Mouse (Mus musculus) CH12.LX (cell line): ENCODE measurements at regions not wholly inside any gene's neighbourhood (a gene's known extent, or its start where the extent isn't known, plus 50 kb on each side); places are given as distances from the start of the nearest gene placed in this dataset.

Source experiments
- DNase-seq: peaks from one replicate; pipeline ENCODE4 v3.0.0-alpha.2; 2013; ENCODE audit errors: extremely low read depth
- H3K27ac ChIP-seq: 2 replicates; pipeline ENCODE4 v1.5.1; 2012; ENCODE audit warnings: low read depth, mild to moderate bottlenecking, control low read depth, moderate library complexity; ENCODE audit not compliant: insufficient read depth
- H3K27me3 ChIP-seq: replicated peaks from 2 replicates; pipeline ENCODE3; 2012; ENCODE audit warnings: inconsistent platforms
- H3K36me3 ChIP-seq, 2 experiments: replicated peaks in 1 of 2; 2 replicates each; pipeline versions ENCODE3 to v1.6.1; 2012; ENCODE audit warnings: inconsistent platforms in 1 of 2, low read length in 1 of 2, mild to moderate bottlenecking in 1 of 2, mixed read lengths in 1 of 2, moderate library complexity in 1 of 2; ENCODE audit not compliant: control insufficient read depth in 1 of 2, insufficient read depth in 1 of 2
- H3K4me1 ChIP-seq, 2 experiments: 2 replicates each; pipeline ENCODE4 v1.6.1; 2012; ENCODE audit warnings: inconsistent platforms in 1 of 2, moderate library complexity in 1 of 2; ENCODE audit not compliant: insufficient read depth in 2 of 2, control insufficient read depth in 1 of 2
- H3K4me2 ChIP-seq: 2 replicates; pipeline ENCODE4 v1.6.1; 2012; ENCODE audit warnings: low read depth, mild to moderate bottlenecking, control low read depth; ENCODE audit not compliant: poor library complexity, insufficient read depth, severe bottlenecking
- H3K4me3 ChIP-seq, 3 experiments: fragments of 150-350 bp in 1 of 3; sonication (generic) in 1 of 3; replicated peaks in 1 of 3; 2 replicates each; pipeline versions ENCODE3 to v1.5.1; 2011 to 2012; ENCODE audit warnings: low read depth in 2 of 3, low read length in 2 of 3, mild to moderate bottlenecking in 2 of 3, moderate library complexity in 2 of 3, control low read depth in 1 of 3, improper control_type of control experiment in 1 of 3, inconsistent platforms in 1 of 3, mixed read lengths in 1 of 3; ENCODE audit not compliant: poor library complexity in 1 of 3
- H3K79me2 ChIP-seq: replicated peaks from 2 replicates; pipeline ENCODE4 v1.6.1; 2012; ENCODE audit warnings: mild to moderate bottlenecking, moderate library complexity; ENCODE audit not compliant: control insufficient read depth, poor library complexity, insufficient read depth, severe bottlenecking; ENCODE audit errors: extremely low read depth
- H3K9ac ChIP-seq: 2 replicates; pipeline ENCODE4 v1.6.1; 2012; ENCODE audit warnings: low read depth, mild to moderate bottlenecking, control low read depth, moderate library complexity; ENCODE audit not compliant: insufficient read depth
- H3K9me3 ChIP-seq: replicated peaks from 2 replicates; pipeline ENCODE3; 2012; ENCODE audit warnings: low read length, inconsistent platforms, mixed read lengths
- BHLHE40 ChIP-seq: IDR thresholded peaks from 2 replicates; pipeline ENCODE4 v1.6.1; 2011; ENCODE audit warnings: mild to moderate bottlenecking, low read depth, low read length, improper control_type of control experiment
- CHD1 ChIP-seq: IDR thresholded peaks from 2 replicates; pipeline ENCODE4 v1.6.1; 2012; ENCODE audit warnings: low read depth, low read length, improper control_type of control experiment, inconsistent platforms
- CHD2 ChIP-seq: IDR thresholded peaks from 2 replicates; pipeline ENCODE4 v1.6.1; 2011; ENCODE audit warnings: low read length, improper control_type of control experiment
- CTCF ChIP-seq, 2 experiments: IDR thresholded peaks in 1 of 2; conservative IDR thresholded peaks in 1 of 2; 2 replicates each; pipeline ENCODE4 v1.5.1; 2011 to 2012; ENCODE audit warnings: low read depth in 2 of 2, low read length in 2 of 2, improper control_type of control experiment in 1 of 2, inconsistent platforms in 1 of 2, mild to moderate bottlenecking in 1 of 2, moderate library complexity in 1 of 2
- E2F4 ChIP-seq: IDR thresholded peaks from 2 replicates; pipeline ENCODE4 v1.6.1; 2011; ENCODE audit warnings: low read depth, low read length, improper control_type of control experiment; ENCODE audit not compliant: insufficient replicate concordance
- ETS1 ChIP-seq: conservative IDR thresholded peaks from 2 replicates; pipeline ENCODE4 v1.6.1; 2012; ENCODE audit warnings: low read depth, mild to moderate bottlenecking, inconsistent platforms, low read length, improper control_type of control experiment, moderate library complexity
- GABPA ChIP-seq: IDR thresholded peaks from 2 replicates; pipeline ENCODE4 v1.6.1; 2012; ENCODE audit warnings: low read depth, low read length, improper control_type of control experiment, inconsistent platforms; ENCODE audit not compliant: insufficient replicate concordance
- HCFC1 ChIP-seq: IDR thresholded peaks from 2 replicates; pipeline ENCODE4 v1.6.1; 2012; ENCODE audit warnings: low read depth, mild to moderate bottlenecking, inconsistent platforms, low read length, improper control_type of control experiment
- IRF4 ChIP-seq: IDR thresholded peaks from 2 replicates; pipeline ENCODE4 v1.6.1; 2014; ENCODE audit warnings: low read depth, mild to moderate bottlenecking, inconsistent platforms, low read length, improper control_type of control experiment
- JUN ChIP-seq: IDR thresholded peaks from 2 replicates; pipeline ENCODE4 v1.6.1; 2011; ENCODE audit warnings: low read depth, mild to moderate bottlenecking, low read length, improper control_type of control experiment, moderate library complexity; ENCODE audit not compliant: insufficient read depth
- JUND ChIP-seq: conservative IDR thresholded peaks from 2 replicates; pipeline ENCODE4 v1.6.1; 2011; ENCODE audit warnings: low read depth, low read length, improper control_type of control experiment
- MAFK ChIP-seq: IDR thresholded peaks from 2 replicates; pipeline ENCODE4 v1.6.1; 2011; ENCODE audit warnings: low read length, improper control_type of control experiment; ENCODE audit not compliant: insufficient replicate concordance
- MAX ChIP-seq: IDR thresholded peaks from 2 replicates; pipeline ENCODE4 v1.6.1; 2011; ENCODE audit warnings: low read length, improper control_type of control experiment
- NRF1 ChIP-seq: IDR thresholded peaks from 2 replicates; pipeline ENCODE4 v1.6.1; 2014; ENCODE audit warnings: low read depth, mild to moderate bottlenecking, inconsistent platforms, low read length, improper control_type of control experiment, moderate library complexity
- PAX5 ChIP-seq: IDR thresholded peaks from 2 replicates; pipeline ENCODE4 v1.6.1; 2012; ENCODE audit warnings: low read length, inconsistent platforms, mixed read lengths
- RAD21 ChIP-seq: IDR thresholded peaks from 2 replicates; pipeline ENCODE4 v1.6.1; 2011; ENCODE audit warnings: low read depth, mild to moderate bottlenecking, low read length, improper control_type of control experiment, moderate library complexity
- SMC3 ChIP-seq: IDR thresholded peaks from 2 replicates; pipeline ENCODE4 v1.6.1; 2011; ENCODE audit warnings: low read depth, low read length, improper control_type of control experiment
- TCF12 ChIP-seq: IDR thresholded peaks from 2 replicates; pipeline ENCODE4 v1.6.1; 2014; ENCODE audit warnings: low read depth, mild to moderate bottlenecking, inconsistent platforms, low read length, improper control_type of control experiment
- ZNF384 ChIP-seq: IDR thresholded peaks from 2 replicates; pipeline ENCODE4 v1.6.1; 2012; ENCODE audit warnings: low read depth, low read length, improper control_type of control experiment, inconsistent platforms
- dilution Hi-C: fragments of 300-500 bp; cut with MboI; formaldehyde crosslinking; loops from 2 replicates; pipeline ENCODE4 v1.14.3; 2020; ENCODE audit warnings: low sequenced_read_pairs; ENCODE audit not compliant: extremely low pct_unique_long_range_greater_than_20kb, extremely low pct_ligation_motif_present
- in situ Hi-C: fragments of 300-500 bp; cut with MboI; formaldehyde crosslinking; loops from 3 replicates; pipeline ENCODE4 v1.14.3; 2019; ENCODE audit warnings: low sequenced_read_pairs, low pct_ligation_motif_present, low pct_unique_long_range_greater_than_20kb, mixed read lengths

DNA sequence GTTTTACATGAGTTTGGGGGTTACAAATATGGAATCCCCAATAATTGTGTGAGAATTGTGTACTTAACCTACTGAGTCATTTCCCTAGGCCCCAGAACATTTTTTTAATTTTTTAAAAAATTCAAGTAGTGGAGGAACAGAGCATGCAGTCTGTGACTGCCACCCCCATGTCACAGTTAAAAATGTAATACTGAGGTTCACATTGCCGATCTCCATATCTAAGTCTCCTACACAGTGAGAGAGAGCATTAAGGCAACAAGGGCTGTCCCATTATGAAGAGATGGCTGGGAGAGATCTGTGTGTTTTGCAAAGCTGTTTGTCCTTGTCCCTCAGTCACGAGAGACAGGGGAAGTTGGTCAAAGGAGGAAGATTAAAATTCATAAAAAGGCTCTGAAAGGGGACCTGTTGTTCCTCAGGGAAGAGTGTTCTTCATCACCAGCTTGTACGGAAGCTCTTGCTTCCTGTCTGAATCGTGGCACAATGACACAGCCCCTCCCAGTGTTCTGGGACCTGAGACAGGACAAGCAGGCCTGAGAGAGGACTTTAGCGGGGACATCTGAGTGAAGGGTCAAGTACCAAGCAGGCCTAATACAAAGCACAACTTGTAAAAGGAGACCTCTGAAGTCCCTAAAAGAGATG lies 93.5 kb downstream of the Maf start:
- Histone ChIP-seq H3K4me2 (no peak overlapping the region), H3K36me3 (no peaks in the 10 kb centered on the region), H3K27me3 (peaks cover 80% of the 10 kb centered on the region), H3K4me1 (no peaks in the 10 kb centered on the region), H3K9ac (no peak overlapping the region), H3K4me3 (no peak overlapping the region), H3K27ac (no peak overlapping the region), H3K9me3 (no peaks in the 10 kb centered on the region), H3K79me2 (no peaks in the 10 kb centered on the region)
- TF ChIP-seq GABPA (no peak), JUN (no peak), PAX5 (no peak), HCFC1 (no peak)
- DNase-seq = no peak
- in situ Hi-C loops = no loop called here
- dilution Hi-C loops = no loop called here

DNA sequence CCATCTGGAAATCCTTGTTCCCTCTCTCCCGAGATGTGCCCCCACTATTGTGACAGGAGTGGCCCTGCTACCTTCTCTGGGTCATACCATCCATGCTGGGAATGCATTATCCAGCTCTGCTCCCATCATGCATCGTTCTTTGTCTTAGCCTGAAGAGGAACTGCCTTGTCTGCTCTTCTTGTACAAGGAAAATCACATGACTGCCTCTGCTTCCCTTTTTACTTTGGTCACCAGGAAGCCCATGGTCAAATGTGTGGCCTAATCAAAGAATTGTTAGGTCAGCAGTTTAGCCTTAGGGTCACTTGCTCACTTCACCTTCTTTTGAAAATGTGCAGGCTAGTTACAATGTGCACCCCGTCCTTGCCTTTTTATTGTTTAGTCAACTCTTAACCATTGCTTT lies 95.5 kb downstream of the Maf start:
- dilution Hi-C loops = no loop called here
- Histone ChIP-seq H3K27ac (no peak overlapping the region), H3K79me2 (no peaks in the 10 kb centered on the region), H3K9me3 (no peaks in the 10 kb centered on the region), H3K4me1 (no peaks in the 10 kb centered on the region), H3K4me2 (no peak overlapping the region), H3K27me3 (peaks cover 74% of the 10 kb centered on the region), H3K36me3 (no peaks in the 10 kb centered on the region)
- in situ Hi-C loops = no loop called here
- no peak for DNase-seq
- TF ChIP-seq E2F4 (no peak), MAX (no peak), MAFK (no peak), JUND (no peak), ZNF384 (no peak), IRF4 (no peak), CTCF (conservative IDR thresholded peaks at IDR 0.05 in 1 of 2, IDR thresholded peaks at IDR 0.05 in 1 of 2; ENCODE audit: low read depth in 2 of 2, low read length in 2 of 2) (no peak), CHD2 (no peak), TCF12 (no peak), ETS1 (no peak), PAX5 (no peak), NRF1 (no peak), JUN (no peak), BHLHE40 (no peak), RAD21 (no peak), CHD1 (no peak), SMC3 (no peak)
- TF ChIP-seq, all 38 proteins: peak for 0
- H3K9ac ChIP-seq = no peak overlapping the region
- H3K4me3 ChIP-seq = no peak overlapping the region
